Mouse (Mus musculus) c-Kit-negative CD71-positive TER-119-positive erythroid progenitor cells, embryonic 14.5 days (primary cell): Measurements from ENCODE around the gene Sdr9c7.
"Not testable (repeated sequence)": the region's sequence is repeated elsewhere in the genome, so short reads cannot be mapped to it uniquely, and the experiment has no call there.

Experiments used
- DNase-seq: peaks from one replicate; pipeline ENCODE4 v3.0.0-alpha.2; 2013; ENCODE audit warnings: low read depth, low spot score

The Sdr9c7 gene

DNA sequence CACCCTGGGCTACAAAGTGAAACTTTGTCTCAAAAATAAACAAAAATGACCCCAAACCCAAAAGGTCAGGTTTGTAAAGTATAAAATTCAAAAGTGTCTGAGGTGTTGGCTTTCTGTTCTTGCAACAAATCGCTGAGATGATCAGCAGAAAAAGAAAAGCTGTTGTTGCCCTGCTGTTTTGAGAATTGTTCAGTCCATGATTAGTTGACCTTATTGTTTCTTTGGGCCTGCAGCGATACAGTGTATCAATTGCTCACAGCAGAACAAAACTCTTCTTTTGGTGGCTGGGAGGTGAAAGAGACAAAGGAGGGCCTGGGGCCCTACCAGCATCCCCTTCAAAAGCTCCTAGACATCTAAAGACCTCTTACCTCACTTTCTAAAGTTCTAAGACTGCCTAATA is 7.8 kb downstream of the Sdr9c7 start:
- DNase-seq = no peak

DNA sequence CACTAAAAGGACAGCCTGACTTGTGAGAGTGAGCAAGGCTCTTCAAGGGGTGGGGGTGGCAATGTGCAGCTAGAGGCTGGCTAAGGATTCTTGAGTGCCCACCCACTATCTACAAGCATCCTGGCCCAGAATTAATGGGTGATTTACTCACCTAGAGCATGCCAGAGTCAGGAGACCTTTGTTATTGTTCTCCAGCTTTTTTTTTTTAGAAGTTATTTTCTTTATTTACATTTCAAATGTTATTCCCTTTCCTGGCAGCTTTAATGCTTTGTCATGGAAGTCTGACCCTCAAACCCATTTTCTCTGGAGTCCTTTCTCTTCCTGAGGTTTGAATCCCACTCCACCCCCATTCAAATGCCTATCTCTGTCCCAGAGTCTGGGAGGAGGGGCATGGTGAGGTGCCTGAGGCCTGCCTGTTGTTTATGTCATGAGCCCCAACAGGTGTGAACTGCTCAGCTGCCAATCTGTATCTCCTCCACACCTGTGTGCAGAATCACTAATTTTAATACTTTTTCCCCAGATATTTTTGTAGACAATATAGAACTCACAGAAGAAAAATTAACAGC is 9.2 kb downstream of the Sdr9c7 start:
- DNase-seq = no peak

DNA sequence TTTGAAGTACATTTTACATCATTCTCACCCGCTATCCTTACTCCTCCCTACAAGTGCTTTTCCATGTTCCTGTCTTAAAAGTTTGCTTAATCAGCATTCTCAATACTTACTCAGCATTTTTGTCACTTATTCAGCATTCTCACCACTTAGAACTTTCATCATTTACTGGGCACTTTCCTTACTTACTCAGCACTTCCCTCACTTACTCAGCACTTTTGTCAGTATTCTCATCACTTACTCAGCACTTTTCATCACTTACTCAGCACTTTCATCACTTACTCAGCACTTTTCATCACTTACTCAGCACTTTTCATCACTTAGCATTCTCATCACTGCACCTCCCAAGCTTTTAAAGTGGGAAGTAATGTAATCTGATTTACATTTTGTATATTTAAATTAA is 17.3 kb downstream of the Sdr9c7 start:
- no peak for DNase-seq

DNA sequence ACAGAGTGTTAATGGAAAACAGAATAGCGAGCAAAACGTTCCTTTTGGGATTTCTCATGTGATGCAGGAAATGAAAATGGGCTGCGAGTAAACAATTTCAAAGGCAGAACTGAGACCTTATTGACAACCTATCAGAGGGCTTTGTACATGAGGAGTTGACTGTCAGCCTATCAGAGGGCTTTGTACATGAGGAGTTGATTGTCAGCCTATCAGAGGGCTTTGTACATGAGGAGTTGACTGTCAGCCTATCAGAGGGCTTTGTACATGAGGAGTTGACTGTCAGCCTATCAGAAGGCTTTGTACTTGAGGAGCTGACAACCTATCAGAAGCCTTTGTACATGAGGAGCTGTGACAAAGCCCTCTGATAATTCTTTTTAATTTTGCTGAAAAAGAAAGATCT is 18.9 kb downstream of the Sdr9c7 start:
- DNase-seq = not testable (repeated sequence)

- no peak for DNase-seq
These were observed 19.3 kb downstream of the Sdr9c7 start for GRCm38 (mm10) chr10:127917651-127918050.

DNA sequence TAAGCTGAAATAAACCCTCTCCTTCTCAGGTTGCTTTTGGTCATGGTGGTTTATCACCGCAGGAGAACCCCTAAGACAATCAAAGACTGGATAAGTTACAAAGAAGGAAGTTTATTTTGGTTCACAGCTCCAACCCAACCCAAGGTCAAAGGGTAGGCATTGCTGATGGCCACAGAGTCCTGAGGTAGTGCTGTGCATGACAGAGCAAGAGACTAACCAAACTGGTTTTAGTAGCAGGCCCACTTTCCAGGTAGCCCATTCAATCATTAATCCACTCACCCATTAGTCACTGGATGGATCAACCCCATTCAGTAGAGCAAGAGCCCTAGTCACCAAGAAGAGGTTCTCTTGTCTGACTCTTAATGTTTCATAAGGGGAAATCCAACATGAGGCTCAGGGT is 23.9 kb downstream of the Sdr9c7 start:
- no peak for DNase-seq

DNA sequence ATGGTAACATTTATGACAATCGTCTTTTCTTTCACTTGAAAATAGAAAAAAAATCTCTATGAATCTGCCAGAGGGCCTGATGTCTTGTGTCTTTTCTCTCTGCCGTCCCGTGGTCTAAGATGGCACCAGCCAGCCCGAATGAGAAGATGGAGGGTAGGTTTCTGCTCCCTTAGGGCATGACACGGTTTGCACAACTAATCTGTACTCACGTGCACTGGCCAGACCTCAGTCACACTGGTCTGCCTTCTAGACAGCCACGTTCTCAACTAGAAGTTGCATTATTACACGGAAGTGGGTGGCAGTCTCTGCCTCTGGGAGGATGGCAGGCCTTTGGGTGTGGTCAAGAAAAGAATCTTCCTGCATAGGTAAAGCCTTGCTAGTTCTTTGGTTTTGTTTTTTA is 24.7 kb downstream of the Sdr9c7 start:
- DNase-seq = no peak

- DNase-seq = no peak
These were observed 26.5 kb downstream of the Sdr9c7 start for GRCm38 (mm10) chr10:127924597-127925378.

DNA sequence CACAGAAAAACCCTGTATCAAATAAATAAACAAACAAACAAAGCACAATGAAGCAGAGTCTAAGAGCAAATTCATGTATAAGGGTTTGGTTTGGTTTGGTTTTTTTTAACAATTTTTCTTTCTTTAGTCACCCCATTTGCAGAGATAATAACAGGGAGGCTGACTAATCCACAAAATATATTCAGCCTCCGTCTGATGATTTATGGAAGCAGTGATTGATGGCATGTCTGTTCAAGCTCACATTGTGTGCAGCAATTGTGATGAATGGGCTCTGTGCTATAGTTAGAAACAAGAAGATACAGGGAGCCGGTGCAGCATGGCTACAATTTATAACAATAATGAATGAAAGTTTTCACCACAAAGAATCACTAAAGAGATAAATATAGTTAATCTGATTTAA is 29.4 kb downstream of the Sdr9c7 start:
- no peak for DNase-seq

DNA sequence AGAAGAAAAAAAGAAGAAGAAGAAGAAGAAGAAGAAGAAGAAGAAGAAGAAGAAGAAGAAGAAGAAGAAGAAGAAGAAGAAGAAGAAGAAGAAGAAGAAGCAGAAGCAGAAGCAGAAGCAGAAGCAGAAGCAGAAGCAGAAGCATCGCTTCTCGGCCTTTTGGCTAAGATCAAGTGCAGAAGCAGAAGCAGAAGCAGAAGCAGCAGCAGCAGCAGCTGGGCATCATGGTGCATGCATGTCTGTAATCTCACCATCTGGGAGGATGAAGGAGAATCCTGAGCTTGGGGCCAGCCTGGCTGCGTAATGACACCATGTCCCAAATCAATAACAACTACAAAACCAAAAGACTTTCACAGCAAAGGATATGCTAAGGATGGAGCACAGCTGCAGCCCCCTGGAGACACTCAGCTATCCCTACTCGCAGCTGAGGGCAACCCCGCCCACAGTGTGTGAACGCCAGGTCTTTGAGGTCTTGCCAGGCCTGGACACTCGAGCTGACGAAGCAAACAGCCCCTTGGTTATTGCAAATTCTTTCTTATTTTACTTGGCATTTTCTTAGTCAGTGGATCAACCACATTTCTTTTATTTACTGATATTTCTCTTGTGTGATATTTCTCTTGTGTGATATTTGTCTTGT is 34.1 kb downstream of the Sdr9c7 start:
- DNase-seq = no peak

DNA sequence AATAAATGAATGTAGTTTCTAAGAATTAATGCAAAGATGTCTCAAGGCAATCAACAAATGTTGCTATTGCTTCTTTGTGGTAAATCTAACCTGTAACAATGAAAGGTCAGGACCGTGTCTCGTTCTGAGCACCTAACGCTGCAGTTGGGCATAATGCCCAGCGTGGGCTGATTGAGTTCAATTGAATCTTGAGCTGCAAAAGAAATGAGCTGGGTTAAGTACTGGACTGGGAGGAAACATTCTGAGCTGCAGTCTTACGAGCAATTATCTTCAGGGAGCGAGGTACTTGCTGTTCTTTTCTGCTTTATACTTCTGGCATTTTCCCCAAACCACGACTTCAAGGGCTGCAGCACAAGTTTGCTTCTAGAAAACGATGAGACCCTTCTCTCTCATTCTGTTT is 38.0 kb downstream of the Sdr9c7 start:
- no peak for DNase-seq

- no peak for DNase-seq
These were observed 38.6 kb downstream of the Sdr9c7 start for GRCm38 (mm10) chr10:127936747-127937409.

GRCm38 (mm10) chr10:127937428-127938010 is 39.2 kb downstream of the Sdr9c7 start:
- DNase-seq = no peak

DNA sequence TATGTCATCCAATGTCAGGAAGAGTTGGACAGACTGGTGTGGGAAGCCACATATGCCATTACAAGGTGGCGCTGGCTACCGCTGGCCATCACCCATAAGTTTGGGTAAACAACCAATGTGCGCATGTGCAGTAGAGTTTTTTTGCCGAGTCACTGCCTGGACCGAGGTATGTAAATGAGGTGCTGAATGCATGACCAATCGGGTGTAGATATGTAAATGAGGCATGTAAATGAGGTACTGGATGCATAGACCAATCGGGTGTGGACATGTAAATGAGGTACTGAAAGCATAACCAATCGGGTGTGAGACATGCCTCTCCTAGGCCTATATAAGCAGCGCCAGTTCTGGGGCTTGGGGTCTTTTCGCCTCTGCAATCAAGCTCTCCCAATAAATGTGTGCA is 41.3 kb downstream of the Sdr9c7 start:
- DNase-seq = not testable (repeated sequence)

DNA sequence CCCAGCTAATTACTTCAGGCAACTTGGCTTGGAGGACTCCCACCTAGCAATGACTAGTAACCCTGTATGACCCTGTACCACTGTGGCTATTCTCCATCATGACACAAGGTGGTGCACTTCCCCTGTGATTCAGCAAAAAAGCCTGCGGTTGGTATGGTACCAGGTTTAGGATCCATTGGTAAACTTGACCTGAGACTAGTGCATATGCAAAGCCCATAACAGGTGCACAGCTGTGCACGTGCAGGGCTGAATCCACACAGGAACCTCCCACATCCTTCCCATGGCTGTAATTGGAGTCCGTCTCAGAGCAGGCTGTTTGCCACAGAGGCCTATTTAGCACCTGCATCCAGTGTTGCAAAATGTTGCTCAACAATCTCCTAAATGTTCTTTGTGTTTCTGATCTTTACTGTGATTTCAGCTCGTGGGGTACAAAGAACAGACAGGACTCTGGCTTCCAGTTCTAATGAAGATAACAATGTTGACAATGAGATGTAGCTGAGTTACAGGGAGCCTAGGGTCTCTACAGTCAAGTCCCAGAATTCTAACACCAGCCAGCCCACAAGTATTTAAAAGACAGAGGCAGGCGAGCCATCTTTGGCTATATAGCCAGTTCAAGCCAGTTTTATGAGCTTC is 47.2 kb downstream of the Sdr9c7 start:
- DNase-seq = peak; percentile 12

- DNase-seq = no peak
These were observed 51.3 kb downstream of the Sdr9c7 start for GRCm38 (mm10) chr10:127949596-127950130.

DNA sequence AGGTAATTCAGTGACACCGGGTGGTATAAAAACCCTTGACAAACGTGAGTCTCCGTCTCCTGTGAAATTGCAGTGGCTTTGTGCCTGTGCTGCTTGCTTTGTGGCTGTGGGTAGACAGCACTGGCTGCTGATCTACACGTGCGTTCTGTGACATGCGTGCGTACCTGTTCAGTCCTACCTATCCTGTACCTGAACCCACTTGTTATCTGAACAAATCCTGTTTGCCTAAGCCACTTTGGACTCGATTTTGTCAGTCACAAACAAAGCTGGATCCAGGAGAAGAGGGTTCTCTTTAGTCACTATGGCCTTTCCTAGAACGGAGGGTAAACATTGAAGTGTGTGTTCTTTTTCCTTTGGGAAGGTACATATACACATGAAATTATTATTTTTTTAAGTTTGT is 53.1 kb downstream of the Sdr9c7 start:
- no peak for DNase-seq

DNA sequence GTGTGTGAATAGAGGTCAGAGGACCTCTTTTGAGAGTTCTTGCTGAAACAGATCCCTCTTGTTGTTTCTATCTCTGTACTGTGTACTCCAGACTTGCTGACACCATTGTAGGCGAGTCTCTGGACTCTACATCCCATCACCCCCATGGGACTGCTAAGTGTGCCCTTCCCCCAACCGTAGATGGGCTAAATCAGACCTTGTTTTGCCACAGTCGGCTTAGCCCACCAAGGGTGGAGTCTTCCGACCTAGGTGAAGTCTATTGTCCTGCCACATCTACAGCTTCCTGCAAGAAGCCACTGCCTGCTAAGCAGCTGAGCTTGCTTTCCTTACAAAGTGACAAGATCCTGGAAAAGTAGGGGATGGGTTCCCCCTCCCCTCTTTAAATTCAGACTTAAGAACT is 53.5 kb downstream of the Sdr9c7 start:
- DNase-seq = no peak

DNA sequence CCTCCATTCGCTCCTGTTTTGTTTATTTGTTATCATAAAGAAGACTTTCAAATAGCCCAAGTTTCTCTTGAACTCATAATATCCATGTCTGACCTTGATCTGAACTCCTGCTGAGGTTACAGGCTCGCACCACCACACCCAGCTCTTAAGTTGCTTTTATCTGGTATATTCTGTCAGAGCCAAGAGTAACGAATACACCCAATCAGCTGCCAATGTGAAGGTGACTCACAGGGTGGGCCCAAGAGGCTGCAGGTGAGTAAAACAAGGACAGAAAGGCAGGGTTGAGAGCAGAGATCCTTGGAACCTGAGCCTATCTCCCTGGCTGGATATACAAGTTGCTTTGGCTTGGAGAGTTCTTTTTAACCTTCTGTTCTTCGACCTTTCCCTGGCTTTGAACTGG is 56.7 kb downstream of the Sdr9c7 start:
- DNase-seq = no peak

DNA sequence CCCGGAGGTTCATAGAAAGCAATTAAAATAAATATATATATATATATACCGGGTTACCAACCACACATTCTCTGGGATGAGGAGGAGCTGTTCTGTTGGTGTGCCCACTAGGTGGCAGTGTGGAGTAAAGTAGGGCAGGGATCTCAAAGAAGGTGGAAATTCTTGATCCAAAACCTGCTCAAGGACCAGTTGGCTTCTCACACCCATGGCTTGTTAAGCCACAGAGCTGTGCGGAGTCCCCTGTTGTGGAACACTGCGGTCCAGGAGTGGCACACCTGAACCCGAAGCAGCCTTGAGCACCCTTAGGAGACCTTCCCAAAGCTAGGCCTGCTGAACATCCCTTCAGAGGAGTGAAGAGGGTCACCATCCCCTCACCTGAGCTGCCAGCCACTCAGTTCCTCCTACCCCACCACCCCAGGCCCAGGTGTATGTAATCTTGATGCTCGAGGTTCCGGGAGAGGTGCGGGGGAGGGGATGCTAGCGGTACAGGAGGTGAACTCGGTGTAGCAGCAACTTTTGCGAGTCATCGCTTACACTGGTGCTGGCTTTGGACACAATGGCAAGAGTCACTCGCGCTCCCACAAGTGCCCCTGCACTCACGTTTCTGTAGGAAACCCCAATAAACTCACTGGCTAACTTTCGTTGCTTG is 58.0 kb downstream of the Sdr9c7 start:
- DNase-seq = peak; percentile 57

GRCm38 (mm10) chr10:127959161-127959679 is 60.9 kb downstream of the Sdr9c7 start:
- no peak for DNase-seq
